Mouse (Mus musculus) cerebellum, postnatal 14 days (tissue): ENCODE results near the gene Atg9b.

Experiments used
- DNase-seq, 2 experiments: peaks; one replicate each; pipeline ENCODE4 v3.0.0; 2021; ENCODE audit warnings: mixed read lengths in 2 of 2

The Atg9b gene

GRCm38 (mm10) chr5:24348128-24348527 lies 43.8 kb downstream of the Atg9b start:
- DNase-seq = peak; percentile 72 to 74

- DNase-seq = no peak
Observed at GRCm38 (mm10) chr5:24347186-24347875, 44.6 kb downstream of the Atg9b start.

- DNase-seq = no peak
Observed at GRCm38 (mm10) chr5:24346313-24346712, 45.6 kb downstream of the Atg9b start.

- peak in 1 of 2 experiments; percentile 38 for DNase-seq
Observed at GRCm38 (mm10) chr5:24344477-24345051, 47.4 kb downstream of the Atg9b start.

- DNase-seq = peak in 1 of 2 experiments; percentile 45
Observed at GRCm38 (mm10) chr5:24343977-24344436, 47.9 kb downstream of the Atg9b start.

GRCm38 (mm10) chr5:24343379-24343778 lies 48.6 kb downstream of the Atg9b start:
- no peak for DNase-seq

GRCm38 (mm10) chr5:24342966-24343365 lies 49.0 kb downstream of the Atg9b start:
- no peak for DNase-seq

GRCm38 (mm10) chr5:24342205-24342963 lies 49.6 kb downstream of the Atg9b start:
- no peak for DNase-seq

- DNase-seq = peak in 1 of 2 experiments; percentile 35
Observed at GRCm38 (mm10) chr5:24337821-24338220, 54.1 kb downstream of the Atg9b start.

- DNase-seq = peak in 1 of 2 experiments; percentile 63
Observed at GRCm38 (mm10) chr5:24337366-24337765, 54.6 kb downstream of the Atg9b start.

GRCm38 (mm10) chr5:24335888-24336511 lies 55.9 kb downstream of the Atg9b start:
- DNase-seq = peak; percentile 80 to 84

- DNase-seq = no peak
Observed at GRCm38 (mm10) chr5:24334749-24335148, 57.2 kb downstream of the Atg9b start.
